Comparison of ENCODE assay signal across 18 mouse cellular contexts in the genomic region with DNA sequence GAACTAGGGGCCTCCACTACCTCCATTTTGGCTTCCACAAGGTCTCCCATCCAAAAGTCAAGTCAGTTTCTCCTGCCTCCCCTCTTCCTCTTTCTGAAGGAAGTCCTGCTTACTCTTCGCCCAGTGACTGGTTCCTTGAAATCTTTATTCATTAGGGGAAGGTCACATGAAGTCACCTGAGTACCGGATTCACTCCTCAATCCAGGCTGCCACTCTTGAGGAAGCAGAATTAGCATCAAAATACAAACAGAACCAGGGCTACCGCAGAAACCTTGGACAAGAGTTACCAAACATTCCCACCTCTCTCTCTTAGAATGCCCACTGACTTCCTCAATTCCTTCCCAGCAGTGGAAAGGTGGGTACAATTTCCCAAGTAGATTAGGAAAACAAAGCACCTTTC.
"Had no signal": no experiment of that assay in that cellular context is flagged by ENCODE, and none has a peak within 500 bp of the region (broad histone marks: within the 10 kb centered on the region; RNA-seq: fewer than 3 reads in every experiment).

No protein-coding gene starts in this region.

- H3K9me3 ChIP-seq: liver, embryonic 13.5 days; midbrain, embryonic 10.5 days; midbrain, embryonic 13.5 days; stomach, embryonic 15.5 days had no signal

- H3K36me3 ChIP-seq: liver, embryonic 13.5 days; midbrain, embryonic 10.5 days; midbrain, embryonic 13.5 days; stomach, embryonic 15.5 days had no signal

- H3K4me3 ChIP-seq: left cerebral cortex, adult 2 months; liver, embryonic 13.5 days; megakaryocyte, embryonic 14.5 days; midbrain, embryonic 10.5 days; midbrain, embryonic 13.5 days; stomach, embryonic 15.5 days had no signal

- ATAC-seq: lung, postnatal 0 days; midbrain, embryonic 13.5 days; midbrain, embryonic 16.5 days had no signal

- H3K27me3 ChIP-seq: liver, embryonic 13.5 days; midbrain, embryonic 13.5 days; stomach, embryonic 15.5 days had no signal

- H3K27ac ChIP-seq: kidney, postnatal 0 days; left cerebral cortex, adult 2 months; liver, embryonic 13.5 days; macrophage; midbrain, embryonic 10.5 days; midbrain, embryonic 13.5 days; stomach, embryonic 15.5 days had no signal

- DNase-seq: kidney, adult 2 months; kidney, postnatal 25 days; layer of hippocampus, postnatal 36 days; liver, embryonic 13.5 days; lung, embryonic 14.5 days; right cerebral cortex, adult 18-20 months; right cerebral cortex, postnatal 14 days; spleen, adult 18-20 months; thymus, postnatal 25 days had no signal

- H3K4me2 ChIP-seq: liver, embryonic 13.5 days; lung, embryonic 14.5 days; midbrain, embryonic 13.5 days; stomach, embryonic 15.5 days had no signal

- H3K9ac ChIP-seq: liver, embryonic 13.5 days; lung, embryonic 14.5 days; midbrain, embryonic 13.5 days; stomach, embryonic 15.5 days had no signal

- H3K4me1 ChIP-seq: liver, embryonic 13.5 days; megakaryocyte, embryonic 14.5 days; midbrain, embryonic 10.5 days; midbrain, embryonic 13.5 days had no signal
